Mouse (Mus musculus): ENCODE measurements around the gene Nox1. TPM values are rescaled to one million over a fixed set of nuclear protein-coding genes. Genes with fewer than 3 reads are reported as not detected.

Nox1 gene
- polyA plus RNA-seq, 1 experiment from 2014 or later, result 0.25 TPM

Small RNAs within 50 kb of the gene (microRNA-seq; reads per million reads assigned to microRNA genes)
- 0.59 reads per million for gene Mir3112

Other genes starting within 250 kb of the Nox1 start
- 1.9 and 2.8 TPM in 2 replicates for gene Sytl4, start 240.1 kb downstream of the Nox1 start, polyA plus RNA-seq (2015; fragmentation: Nextera tagmentation; extraction: Ambion mirVana)
- 25.3 and 25.8 TPM in 2 replicates for gene Cstf2, start 162.8 kb downstream of the Nox1 start, polyA plus RNA-seq (2015; fragmentation: Nextera tagmentation; extraction: Ambion mirVana)
- gene Xkrx, start 59.9 kb downstream of the Nox1 start, polyA plus RNA-seq (2015; fragmentation: Nextera tagmentation; extraction: Ambion mirVana), result 0.55 and 0.56 TPM in 2 replicates
- 0.09 and 0.16 TPM in 2 replicates for gene Arl13a, start 34.5 kb downstream of the Nox1 start, polyA plus RNA-seq (2015; fragmentation: Nextera tagmentation; extraction: Ambion mirVana)
- 44.1 and 46.3 TPM in 2 replicates for gene Trmt2b, start 55.0 kb upstream of the Nox1 start, polyA plus RNA-seq (2015; fragmentation: Nextera tagmentation; extraction: Ambion mirVana)
- gene Tmem35a, start 73.3 kb upstream of the Nox1 start, polyA plus RNA-seq (2015; fragmentation: Nextera tagmentation; extraction: Ambion mirVana), result 23.7 and 24.3 TPM in 2 replicates
- gene Cenpi, start 86.1 kb upstream of the Nox1 start, polyA plus RNA-seq (2015; fragmentation: Nextera tagmentation; extraction: Ambion mirVana), result 26.5 and 32.1 TPM in 2 replicates
- gene Drp2, start 182.6 kb upstream of the Nox1 start, polyA plus RNA-seq (2015; fragmentation: Nextera tagmentation; extraction: Ambion mirVana), result 0.25 and 0.29 TPM in 2 replicates

Measured in heart, embryonic 16.5 days (tissue).